Mouse (Mus musculus): ENCODE measurements around the gene Klrc3. TPM values are rescaled to one million over a fixed set of nuclear protein-coding genes. Genes with fewer than 3 reads are reported as not detected.

Klrc3 gene
- polyA plus RNA-seq, 1 experiment from 2014 or later, result not detected

Small RNAs within 50 kb of the gene (microRNA-seq; reads per million reads assigned to microRNA genes)
- gene Mir680-1, result not detected

Other genes starting within 250 kb of the Klrc3 start
- 4.7 and 5.1 TPM in 2 replicates for gene Clec1b, start 246.0 kb downstream of the Klrc3 start, polyA plus RNA-seq (2015; fragmentation: Nextera tagmentation; extraction: Ambion mirVana)
- gene Clec9a, start 234.5 kb downstream of the Klrc3 start, polyA plus RNA-seq (2015; fragmentation: Nextera tagmentation; extraction: Ambion mirVana), result 0.28 and 0.35 TPM in 2 replicates
- 5.7 and 6.3 TPM in 2 replicates for gene Clec1a, start 191.3 kb downstream of the Klrc3 start, polyA plus RNA-seq (2015; fragmentation: Nextera tagmentation; extraction: Ambion mirVana)
- 0.30 and 0.79 TPM in 2 replicates for gene Olr1, start 136.2 kb downstream of the Klrc3 start, polyA plus RNA-seq (2015; fragmentation: Nextera tagmentation; extraction: Ambion mirVana)
- not detected in 2 replicates for gene Tmem52b, start 130.8 kb downstream of the Klrc3 start, polyA plus RNA-seq (2015; fragmentation: Nextera tagmentation; extraction: Ambion mirVana)
- gene Gabarapl1, start 110.2 kb downstream of the Klrc3 start, polyA plus RNA-seq (2015; fragmentation: Nextera tagmentation; extraction: Ambion mirVana), result 41.6 and 44.6 TPM in 2 replicates
- not detected in 2 replicates for gene Klre1, start 65.4 kb downstream of the Klrc3 start, polyA plus RNA-seq (2015; fragmentation: Nextera tagmentation; extraction: Ambion mirVana)
- gene Klrd1, start 51.6 kb downstream of the Klrc3 start, polyA plus RNA-seq (2015; fragmentation: Nextera tagmentation; extraction: Ambion mirVana), result 0.60 and 1.1 TPM in 2 replicates
- 0.18 and 0.47 TPM in 2 replicates for gene Klrk1, start 19.5 kb downstream of the Klrc3 start, polyA plus RNA-seq (2015; fragmentation: Nextera tagmentation; extraction: Ambion mirVana)
- gene Klrc2, start 17.4 kb upstream of the Klrc3 start, polyA plus RNA-seq (2015; fragmentation: Nextera tagmentation; extraction: Ambion mirVana), result 0.09 TPM in 1 of 2 replicates, not detected in the other
- gene Klrc1, start 35.6 kb upstream of the Klrc3 start, polyA plus RNA-seq (2015; fragmentation: Nextera tagmentation; extraction: Ambion mirVana), result 0.20 and 0.37 TPM in 2 replicates
- 0.16 TPM in 1 of 2 replicates, not detected in the other for gene Klri1, start 73.8 kb upstream of the Klrc3 start, polyA plus RNA-seq (2015; fragmentation: Nextera tagmentation; extraction: Ambion mirVana)
- 0.05 TPM in 1 of 2 replicates, not detected in the other for gene Klri2, start 97.1 kb upstream of the Klrc3 start, polyA plus RNA-seq (2015; fragmentation: Nextera tagmentation; extraction: Ambion mirVana)
- not detected in 2 replicates for gene Gm156, start 140.9 kb upstream of the Klrc3 start, polyA plus RNA-seq (2015; fragmentation: Nextera tagmentation; extraction: Ambion mirVana)
- gene Gm17631, start 219.3 kb upstream of the Klrc3 start, polyA plus RNA-seq (2015; fragmentation: Nextera tagmentation; extraction: Ambion mirVana), result not detected in 2 replicates
- not detected in 2 replicates for gene Klra17, start 233.3 kb upstream of the Klrc3 start, polyA plus RNA-seq (2015; fragmentation: Nextera tagmentation; extraction: Ambion mirVana)

Measured in heart, embryonic 15.5 days (tissue).